Mouse (Mus musculus): ENCODE measurements at regions not wholly inside any gene's neighbourhood (a gene's known extent, or its start where the extent isn't known, plus 50 kb on each side); places are given as distances from the start of the nearest gene placed in this dataset.

- DNase-seq (ENCODE audit: extremely low spot score, low spot score), result no peak
- Histone ChIP-seq H3K4me3 (no peak overlapping the region), H3K9me3 (no peaks in the 10 kb centered on the region), H3K4me1 (peaks cover 16% of the 10 kb centered on the region), H3K27me3 (ENCODE audit: poor library complexity, severe bottlenecking) (no peaks in the 10 kb centered on the region), H3K27ac (0 out of 2 replicates have a peak overlapping the region, but pooled peaks have one; percentile 44), H3K36me3 (replicated peaks) (no peaks in the 10 kb centered on the region)
- WGBS, result 95% methylated on average over 9 of the region's 9 CpGs
Observed at GRCm38 (mm10) chr8:34485905-34486304, 374.4 kb upstream of the Gm10131 start.

GRCm38 (mm10) chr8:34485346-34485745, 373.8 kb upstream of the Gm10131 start:
- WGBS, result 82% methylated on average over 6 of the region's 6 CpGs
- H3K9me3 ChIP-seq, result no peaks in the 10 kb centered on the region
- peaks cover 14% of the 10 kb centered on the region for H3K4me1 ChIP-seq
- H3K4me3 ChIP-seq, result no peak overlapping the region
- H3K36me3 ChIP-seq (replicated peaks), result no peaks in the 10 kb centered on the region
- H3K27me3 ChIP-seq (ENCODE audit: poor library complexity, severe bottlenecking), result no peaks in the 10 kb centered on the region
- no peak overlapping the region for H3K27ac ChIP-seq
- no peak for DNase-seq (ENCODE audit: extremely low spot score, low spot score)

GRCm38 (mm10) chr8:34484551-34485335, 373.2 kb upstream of the Gm10131 start:
- H3K9me3 ChIP-seq, result no peaks in the 10 kb centered on the region
- peaks cover 14% of the 10 kb centered on the region for H3K4me1 ChIP-seq
- no peak overlapping the region for H3K4me3 ChIP-seq
- H3K27ac ChIP-seq, result no peak overlapping the region
- DNase-seq (ENCODE audit: extremely low spot score, low spot score), result no peak
- no peaks in the 10 kb centered on the region for H3K36me3 ChIP-seq (replicated peaks)
- WGBS, result 70% methylated on average over 6 of the region's 6 CpGs
- H3K27me3 ChIP-seq (ENCODE audit: poor library complexity, severe bottlenecking), result no peaks in the 10 kb centered on the region

- Histone ChIP-seq H3K4me3 (no peak overlapping the region), H3K4me1 (peaks cover 14% of the 10 kb centered on the region), H3K36me3 (replicated peaks) (no peaks in the 10 kb centered on the region), H3K9me3 (no peaks in the 10 kb centered on the region), H3K27me3 (ENCODE audit: poor library complexity, severe bottlenecking) (no peaks in the 10 kb centered on the region), H3K27ac (no peak overlapping the region)
- whole genome bisulfite sequencing, result 75% methylated on average over 4 of the region's 4 CpGs
- no peak for DNase-seq (ENCODE audit: extremely low spot score, low spot score)
Observed at GRCm38 (mm10) chr8:34483212-34483611, 371.7 kb upstream of the Gm10131 start.

GRCm38 (mm10) chr8:34482676-34483075, 371.1 kb upstream of the Gm10131 start:
- WGBS, result 94% methylated on average over 2 of the region's 2 CpGs
- Histone ChIP-seq H3K27me3 (ENCODE audit: poor library complexity, severe bottlenecking) (no peaks in the 10 kb centered on the region), H3K36me3 (replicated peaks) (no peaks in the 10 kb centered on the region), H3K4me3 (no peak overlapping the region), H3K27ac (no peak overlapping the region), H3K4me1 (peaks cover 14% of the 10 kb centered on the region), H3K9me3 (no peaks in the 10 kb centered on the region)
- no peak for DNase-seq (ENCODE audit: extremely low spot score, low spot score)

- no peak overlapping the region for H3K4me3 ChIP-seq
- H3K36me3 ChIP-seq (replicated peaks), result no peaks in the 10 kb centered on the region
- no peak for DNase-seq (ENCODE audit: extremely low spot score, low spot score)
- WGBS, result 79% methylated on average over 4 of the region's 4 CpGs
- H3K27me3 ChIP-seq (ENCODE audit: poor library complexity, severe bottlenecking), result no peaks in the 10 kb centered on the region
- H3K27ac ChIP-seq, result no peak overlapping the region
- H3K9me3 ChIP-seq, result no peaks in the 10 kb centered on the region
- H3K4me1 ChIP-seq, result no peaks in the 10 kb centered on the region
Observed at GRCm38 (mm10) chr8:34480496-34480895, 369.0 kb upstream of the Gm10131 start.

GRCm38 (mm10) chr8:34478891-34479290, 367.4 kb upstream of the Gm10131 start:
- H3K9me3 ChIP-seq, result no peaks in the 10 kb centered on the region
- no peak overlapping the region for H3K4me3 ChIP-seq
- peaks cover 1% of the 10 kb centered on the region for H3K4me1 ChIP-seq
- no peak overlapping the region for H3K27ac ChIP-seq
- H3K27me3 ChIP-seq (ENCODE audit: poor library complexity, severe bottlenecking), result no peaks in the 10 kb centered on the region
- no peak for DNase-seq (ENCODE audit: extremely low spot score, low spot score)
- 84% methylated on average over 3 of the region's 3 CpGs for WGBS
- H3K36me3 ChIP-seq (replicated peaks), result no peaks in the 10 kb centered on the region

GRCm38 (mm10) chr8:34478465-34478864, 366.9 kb upstream of the Gm10131 start:
- Histone ChIP-seq H3K27ac (no peak overlapping the region), H3K27me3 (ENCODE audit: poor library complexity, severe bottlenecking) (no peaks in the 10 kb centered on the region), H3K9me3 (no peaks in the 10 kb centered on the region), H3K4me3 (no peak overlapping the region), H3K4me1 (peaks cover 5% of the 10 kb centered on the region), H3K36me3 (replicated peaks) (no peaks in the 10 kb centered on the region)
- no peak for DNase-seq (ENCODE audit: extremely low spot score, low spot score)
- WGBS, result 81% methylated on average over 1 of the region's 1 CpGs

GRCm38 (mm10) chr8:34476146-34476820, 364.7 kb upstream of the Gm10131 start:
- no peaks in the 10 kb centered on the region for H3K36me3 ChIP-seq (replicated peaks)
- peaks cover 21% of the 10 kb centered on the region for H3K4me1 ChIP-seq
- no peak for DNase-seq (ENCODE audit: extremely low spot score, low spot score)
- no peaks in the 10 kb centered on the region for H3K9me3 ChIP-seq
- 96% methylated on average over 3 of the region's 3 CpGs for WGBS
- H3K4me3 ChIP-seq, result no peak overlapping the region
- H3K27me3 ChIP-seq (ENCODE audit: poor library complexity, severe bottlenecking), result peaks cover 3% of the 10 kb centered on the region; the same call in 1 of the 2 replicates
- no peak overlapping the region for H3K27ac ChIP-seq

- WGBS, result 87% methylated on average over 7 of the region's 7 CpGs
Observed at GRCm38 (mm10) chr8:34474593-34474992, 363.1 kb upstream of the Gm10131 start.

GRCm38 (mm10) chr8:34473769-34474168, 362.2 kb upstream of the Gm10131 start:
- DNase-seq (ENCODE audit: extremely low spot score, low spot score), result no peak
- Histone ChIP-seq H3K4me3 (no peak overlapping the region), H3K9me3 (no peaks in the 10 kb centered on the region), H3K27ac (no peak overlapping the region), H3K27me3 (ENCODE audit: poor library complexity, severe bottlenecking) (peaks cover 7% of the 10 kb centered on the region; the same call in 1 of the 2 replicates), H3K4me1 (peaks cover 26% of the 10 kb centered on the region), H3K36me3 (replicated peaks) (no peaks in the 10 kb centered on the region)
- WGBS, result 79% methylated on average over 10 of the region's 10 CpGs

More at GRCm38 (mm10) chr8:34474593-34474992, 363.1 kb upstream of the Gm10131 start:
- peaks cover 26% of the 10 kb centered on the region for H3K4me1 ChIP-seq
- H3K9me3 ChIP-seq, result no peaks in the 10 kb centered on the region
- no peaks in the 10 kb centered on the region for H3K36me3 ChIP-seq (replicated peaks)
- H3K27me3 ChIP-seq (ENCODE audit: poor library complexity, severe bottlenecking), result peaks cover 4% of the 10 kb centered on the region; the same call in 1 of the 2 replicates
- H3K4me3 ChIP-seq, result no peak overlapping the region
- no peak for DNase-seq (ENCODE audit: extremely low spot score, low spot score)
- no peak overlapping the region for H3K27ac ChIP-seq

- peaks cover 26% of the 10 kb centered on the region for H3K4me1 ChIP-seq
- no peak for DNase-seq (ENCODE audit: extremely low spot score, low spot score)
- peaks cover 7% of the 10 kb centered on the region; the same call in 1 of the 2 replicates for H3K27me3 ChIP-seq (ENCODE audit: poor library complexity, severe bottlenecking)
- H3K9me3 ChIP-seq, result no peaks in the 10 kb centered on the region
- 41% methylated on average over 1 of the region's 1 CpGs for WGBS
- H3K4me3 ChIP-seq, result no peak overlapping the region
- H3K36me3 ChIP-seq (replicated peaks), result no peaks in the 10 kb centered on the region
- 0 out of 2 replicates have a peak overlapping the region, but pooled peaks have one; percentile 20 for H3K27ac ChIP-seq
Observed at GRCm38 (mm10) chr8:34473301-34473700, 361.8 kb upstream of the Gm10131 start.

GRCm38 (mm10) chr8:34472846-34473245, 361.3 kb upstream of the Gm10131 start:
- H3K27ac ChIP-seq, result peak overlapping the region; percentile 20; the same call in 1 of the 2 replicates
- peaks cover 26% of the 10 kb centered on the region for H3K4me1 ChIP-seq
- H3K4me3 ChIP-seq, result peak overlapping the region; percentile 12; the same call in 1 of the 2 replicates
- peaks cover 7% of the 10 kb centered on the region; the same call in 1 of the 2 replicates for H3K27me3 ChIP-seq (ENCODE audit: poor library complexity, severe bottlenecking)
- H3K9me3 ChIP-seq, result no peaks in the 10 kb centered on the region
- 25% methylated on average over 6 of the region's 6 CpGs for WGBS
- DNase-seq (ENCODE audit: extremely low spot score, low spot score), result no peak
- H3K36me3 ChIP-seq (replicated peaks), result no peaks in the 10 kb centered on the region
